Mouse (Mus musculus) urinary bladder, postnatal 10 days (tissue): ENCODE measurements at regions not wholly inside any gene's neighbourhood (a gene's known extent, or its start where the extent isn't known, plus 50 kb on each side); places are given as distances from the start of the nearest gene placed in this dataset.

Experiments
- DNase-seq: peaks from one replicate; pipeline ENCODE4 v3.0.0; 2022; ENCODE audit warnings: low spot score

GRCm38 (mm10) chr2:167757157-167757780 is 67.6 kb upstream of the Tmem189 start:
- DNase-seq: no peak

- no peak for DNase-seq
These were observed 67.1 kb upstream of the Tmem189 start for GRCm38 (mm10) chr2:167756721-167757120.

GRCm38 (mm10) chr2:167754929-167755551 is 65.4 kb upstream of the Tmem189 start:
- DNase-seq: no peak

- DNase-seq: no peak
These were observed 64.3 kb upstream of the Tmem189 start for GRCm38 (mm10) chr2:167753898-167754297.

- DNase-seq: no peak
These were observed 63.4 kb upstream of the Tmem189 start for GRCm38 (mm10) chr2:167752805-167753556.

- no peak for DNase-seq
These were observed 62.0 kb upstream of the Tmem189 start for GRCm38 (mm10) chr2:167751585-167751984.

GRCm38 (mm10) chr2:167748297-167748696 is 58.7 kb upstream of the Tmem189 start:
- DNase-seq: no peak

GRCm38 (mm10) chr2:167747164-167747843 is 57.7 kb upstream of the Tmem189 start:
- DNase-seq: no peak

- no peak for DNase-seq
These were observed 56.7 kb upstream of the Tmem189 start for GRCm38 (mm10) chr2:167746344-167746743.

- DNase-seq: no peak
These were observed 55.8 kb upstream of the Tmem189 start for GRCm38 (mm10) chr2:167745409-167745808.

GRCm38 (mm10) chr2:167744080-167744479 is 54.5 kb upstream of the Tmem189 start:
- no peak for DNase-seq

GRCm38 (mm10) chr2:167742479-167742878 is 52.9 kb upstream of the Tmem189 start:
- DNase-seq: no peak

GRCm38 (mm10) chr2:167740516-167741189 is 51.0 kb upstream of the Tmem189 start:
- DNase-seq: no peak
